Mouse (Mus musculus) mesoderm, embryonic 11.5 days (tissue): ENCODE measurements at regions not wholly inside any gene's neighbourhood (a gene's known extent, or its start where the extent isn't known, plus 50 kb on each side); places are given as distances from the start of the nearest gene placed in this dataset.

Experiments
- DNase-seq: peaks from one replicate; pipeline ENCODE4 v3.0.0-alpha.2; 2012; ENCODE audit warnings: low read depth, low spot score

GRCm38 (mm10) chr6:126362331-126362730 lies 172.9 kb downstream of the Kcna5 start:
- DNase-seq = no peak

DNA sequence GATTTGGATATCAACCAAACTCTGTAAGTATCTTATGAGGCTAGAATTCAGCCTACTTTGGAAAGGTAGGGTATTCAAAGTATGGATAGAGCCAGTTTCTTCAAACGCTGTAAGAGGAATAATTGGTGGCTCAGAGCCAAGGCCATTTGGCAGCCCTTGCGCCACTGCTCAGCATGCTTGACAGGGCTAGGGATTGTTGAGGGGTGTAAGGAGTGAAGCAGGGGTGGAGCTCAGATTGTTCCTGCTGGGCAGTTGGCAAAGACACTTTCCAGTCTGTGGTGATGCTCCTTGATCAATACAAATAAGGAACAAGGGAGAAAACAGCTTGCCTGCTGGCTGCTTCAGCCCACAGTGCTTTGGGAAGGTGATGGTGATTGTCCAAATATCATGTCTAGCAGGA lies 181.9 kb downstream of the Kcna5 start:
- no peak for DNase-seq

DNA sequence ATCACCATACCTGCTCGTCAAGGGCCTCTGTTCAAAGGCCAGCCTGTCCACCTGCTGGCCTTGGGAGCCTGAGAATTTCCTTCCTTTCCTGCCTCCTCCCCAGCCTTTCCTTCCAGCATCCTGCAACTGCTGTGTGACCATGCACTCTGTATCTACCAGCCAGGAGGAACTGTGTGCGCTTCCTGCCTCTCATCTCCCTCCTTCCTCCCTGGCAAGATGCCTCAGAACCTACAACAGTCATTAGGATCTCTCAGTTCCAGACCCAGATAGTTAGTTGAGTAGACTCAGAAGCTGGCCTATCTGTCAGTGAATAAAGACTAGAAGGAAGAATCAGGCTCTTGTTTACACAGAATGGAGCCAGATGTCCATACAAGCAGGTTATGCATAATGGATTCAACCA lies 183.8 kb upstream of the Ntf3 start:
- DNase-seq = no peak

- no peak for DNase-seq
These were observed 183.2 kb upstream of the Ntf3 start for GRCm38 (mm10) chr6:126349905-126350304.

DNA sequence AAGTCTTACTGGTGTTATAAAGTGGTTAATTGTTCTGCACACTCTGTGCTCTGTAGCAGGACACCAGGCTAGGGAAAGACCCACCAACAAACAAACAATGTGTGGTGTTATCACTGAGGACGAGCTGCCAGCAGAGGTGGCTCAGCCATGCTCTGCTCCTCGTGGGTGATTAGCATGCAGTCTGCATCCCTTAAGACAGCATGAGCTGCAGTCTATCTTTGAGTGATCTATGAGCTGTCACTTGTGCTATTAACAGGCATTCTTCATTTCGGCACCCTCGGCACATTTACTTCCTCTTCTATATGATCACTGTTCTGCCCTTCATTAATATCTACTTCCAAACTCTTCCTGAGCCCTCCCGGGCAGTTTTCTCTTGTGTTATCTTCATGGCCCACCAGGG lies 178.5 kb upstream of the Ntf3 start:
- DNase-seq = no peak

DNA sequence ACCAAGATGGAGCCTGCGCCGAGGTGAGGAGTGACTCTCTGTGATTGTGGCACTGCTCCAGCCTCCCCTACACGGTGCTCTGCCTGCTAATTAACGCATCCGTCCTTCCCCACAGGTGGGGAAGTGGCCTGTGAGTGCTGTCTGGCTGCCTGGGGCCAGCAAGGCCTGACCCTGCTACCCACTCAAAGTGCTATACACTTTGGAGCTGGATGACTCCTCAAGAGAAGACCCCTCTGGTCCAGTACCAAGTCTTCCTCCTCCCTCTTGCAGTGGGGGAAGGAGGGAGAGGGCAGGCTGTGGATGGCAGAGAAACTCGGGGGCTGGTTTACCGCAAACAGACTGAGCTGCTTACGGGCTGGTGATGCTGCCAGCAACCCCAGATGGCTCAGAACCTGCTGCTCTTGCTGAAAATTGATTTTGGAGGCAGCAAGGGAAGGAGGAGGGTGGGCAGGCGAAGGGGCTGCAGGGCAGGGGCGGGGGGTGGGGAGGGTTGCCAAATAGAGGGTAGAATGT lies 173.4 kb upstream of the Ntf3 start:
- no peak for DNase-seq

DNA sequence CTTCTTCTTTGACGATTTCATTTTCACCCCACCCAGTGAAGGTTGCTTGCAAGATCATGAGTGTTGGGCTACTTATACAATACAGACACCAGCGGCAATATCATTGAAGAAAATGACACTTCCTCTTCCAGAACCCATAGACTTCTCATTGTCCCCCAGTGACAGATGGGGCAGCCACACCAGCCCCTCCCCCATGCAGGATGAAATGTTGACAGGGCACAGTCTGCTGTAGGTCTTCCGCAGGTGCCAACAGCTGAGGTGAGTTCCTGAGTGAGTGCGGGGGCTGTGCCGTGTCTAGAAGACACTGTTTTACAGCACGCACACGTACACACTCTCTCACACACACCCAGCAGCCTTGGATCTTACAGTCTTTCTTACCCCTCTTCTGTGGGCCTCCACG lies 171.0 kb upstream of the Ntf3 start:
- no peak for DNase-seq

GRCm38 (mm10) chr6:126334258-126334657 lies 167.5 kb upstream of the Ntf3 start:
- DNase-seq = no peak

DNA sequence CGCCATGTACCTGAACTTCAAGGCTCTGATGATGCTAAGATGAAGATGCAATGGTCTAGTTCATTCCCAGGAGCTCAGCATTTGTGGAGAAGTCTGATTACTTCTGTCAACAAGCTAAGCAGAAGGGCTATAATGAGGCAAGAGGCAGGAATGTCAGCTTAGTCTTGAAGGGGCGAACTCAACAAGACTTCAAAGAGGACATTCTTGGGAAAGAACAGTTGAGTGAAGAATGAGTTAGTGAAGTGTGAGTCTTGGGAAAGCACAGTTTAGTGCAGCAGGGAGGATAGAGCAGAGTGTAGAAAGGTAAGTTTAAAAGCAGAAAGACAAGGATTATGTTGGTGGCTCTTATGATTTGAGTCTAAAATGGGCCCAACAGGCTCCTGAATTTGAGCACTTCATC lies 160.5 kb upstream of the Ntf3 start:
- no peak for DNase-seq

DNA sequence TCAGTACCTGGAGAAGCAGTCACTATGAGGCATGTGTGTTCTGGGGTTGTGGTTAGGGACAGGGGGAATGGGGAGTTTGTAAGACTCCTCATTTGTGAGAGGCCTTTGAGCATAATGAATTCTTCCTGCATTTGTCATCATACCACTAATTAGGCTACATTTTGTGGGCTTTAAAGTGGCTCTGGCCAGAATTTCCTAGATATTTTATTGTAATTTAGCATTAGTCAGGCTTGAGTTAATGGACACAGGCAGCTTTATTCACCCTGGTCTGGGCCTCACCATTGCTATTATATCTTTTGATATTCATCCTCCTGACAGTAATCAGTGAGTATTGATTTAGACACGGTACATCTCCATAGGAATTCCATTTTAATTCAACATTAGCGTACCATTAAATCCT lies 151.8 kb upstream of the Ntf3 start:
- DNase-seq = no peak

- no peak for DNase-seq
These were observed 144.2 kb upstream of the Ntf3 start for GRCm38 (mm10) chr6:126310786-126311480.

DNA sequence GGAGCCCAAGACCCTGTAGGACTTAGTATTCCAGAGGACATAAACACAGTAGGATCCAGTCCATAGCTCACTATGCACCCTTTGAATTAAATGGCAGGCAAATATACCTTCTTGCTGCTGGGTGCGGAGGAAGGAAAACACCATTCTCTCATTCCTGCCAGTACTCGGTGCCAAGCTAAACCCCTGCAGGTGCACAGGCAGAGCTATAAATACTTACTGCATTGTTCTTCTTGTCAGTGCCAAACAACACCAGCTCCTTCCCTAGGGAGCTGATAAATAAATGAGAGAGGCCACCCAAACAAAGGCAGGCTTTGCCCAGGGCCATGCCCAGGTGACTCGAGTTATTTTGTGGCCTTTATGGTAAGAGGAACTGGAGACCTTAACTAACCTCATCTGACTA lies 136.4 kb upstream of the Ntf3 start:
- no peak for DNase-seq

DNA sequence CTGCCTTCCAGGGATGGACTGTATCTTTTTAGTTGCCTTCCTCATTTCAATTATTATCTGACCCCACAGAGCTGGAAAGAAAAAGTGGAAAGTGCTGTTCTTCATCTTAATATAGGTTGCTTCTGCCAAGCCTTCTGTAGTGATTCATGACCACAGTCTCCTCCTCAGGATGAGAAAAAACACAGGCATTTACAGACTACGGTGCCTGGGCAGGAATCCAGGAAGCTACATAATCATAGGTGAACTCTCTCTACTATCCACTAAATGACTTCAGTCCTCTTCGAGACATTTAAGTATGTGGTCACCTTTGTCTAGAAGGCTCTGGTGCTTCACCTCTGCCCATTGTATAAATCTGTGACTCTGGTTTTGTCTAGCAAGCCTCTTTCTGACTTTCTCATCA lies 124.9 kb upstream of the Ntf3 start:
- DNase-seq = no peak

- no peak for DNase-seq
These were observed 120.5 kb upstream of the Ntf3 start for GRCm38 (mm10) chr6:126287166-126287565.

DNA sequence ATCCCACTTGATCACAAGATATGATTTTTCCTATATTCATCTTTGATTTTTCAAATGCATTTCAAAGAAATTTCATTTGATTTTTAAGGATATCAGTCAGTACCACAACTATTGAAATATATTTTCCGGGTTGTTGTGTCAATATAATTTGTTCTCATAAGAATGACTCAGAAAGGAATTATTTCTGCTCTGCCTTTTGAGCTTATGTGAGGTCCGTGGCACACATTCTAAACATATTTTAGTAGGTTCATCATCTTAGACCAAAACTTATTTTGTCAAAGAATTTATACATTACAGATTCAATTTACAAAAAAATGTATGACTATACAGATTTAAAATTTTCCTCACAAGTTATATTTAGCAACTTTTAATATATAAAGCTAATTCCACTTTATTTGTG lies 119.5 kb upstream of the Ntf3 start:
- DNase-seq = no peak

DNA sequence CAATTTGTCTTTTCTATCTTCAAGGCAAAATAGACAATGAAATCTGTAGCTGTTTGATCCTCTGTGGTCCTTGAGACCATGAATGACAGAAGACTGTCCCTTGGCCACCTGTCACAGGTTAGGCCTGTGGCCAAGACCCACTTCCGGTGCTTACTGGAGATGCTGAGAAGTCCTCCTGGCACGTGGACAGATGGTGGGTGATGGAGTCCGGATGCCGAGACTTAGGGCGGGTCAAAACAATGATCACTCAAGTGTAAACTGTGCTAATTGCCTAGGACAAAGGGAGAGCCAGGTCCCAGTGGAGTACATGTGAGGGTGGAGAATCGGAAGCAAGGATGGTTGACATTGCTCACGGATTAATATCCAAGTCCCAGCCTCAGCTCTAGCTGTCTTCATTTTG lies 117.7 kb upstream of the Ntf3 start:
- no peak for DNase-seq

GRCm38 (mm10) chr6:126280352-126280751 lies 113.6 kb upstream of the Ntf3 start:
- no peak for DNase-seq

DNA sequence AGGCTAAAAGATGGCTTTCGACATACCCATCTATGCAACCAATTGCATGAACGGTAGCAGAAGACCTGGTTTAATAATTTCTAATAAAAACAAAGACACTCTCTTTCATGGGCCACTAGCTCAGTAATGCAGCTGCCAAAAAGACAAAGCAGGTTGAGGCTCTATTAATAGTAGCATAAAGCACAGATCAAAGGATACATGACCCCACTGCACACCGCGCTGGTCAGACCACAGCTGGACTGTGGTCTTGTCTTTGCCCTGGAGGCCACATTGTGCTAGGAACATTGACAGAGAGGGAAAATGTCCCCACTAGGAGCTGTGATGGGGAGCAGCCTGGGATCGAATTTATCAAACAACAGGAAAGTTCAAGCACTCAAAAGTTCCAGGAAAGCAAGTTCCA lies 79.3 kb upstream of the Ntf3 start:
- DNase-seq = no peak

GRCm38 (mm10) chr6:126245431-126245830 lies 78.7 kb upstream of the Ntf3 start:
- no peak for DNase-seq

DNA sequence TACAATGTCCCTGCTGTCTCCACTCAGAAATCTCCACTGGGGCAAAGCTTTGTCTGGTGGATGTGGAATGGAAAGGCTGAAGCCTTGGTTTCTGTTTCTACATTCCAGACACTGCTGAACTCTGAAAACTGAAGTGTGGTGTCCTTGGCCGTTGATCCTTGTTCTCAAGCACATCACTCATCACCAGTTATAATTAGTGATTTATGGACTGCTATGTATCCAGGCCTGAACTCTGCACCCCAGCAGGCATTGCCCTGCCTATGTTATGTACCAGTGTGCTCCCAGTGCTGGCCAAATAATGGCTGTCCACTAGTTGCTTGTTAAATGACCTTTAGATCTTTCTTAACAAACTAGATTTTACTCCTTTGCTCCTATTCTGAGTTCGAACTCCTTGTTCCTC lies 75.6 kb upstream of the Ntf3 start:
- DNase-seq = no peak

GRCm38 (mm10) chr6:126240256-126240655 lies 73.5 kb upstream of the Ntf3 start:
- no peak for DNase-seq
